Mouse (Mus musculus): ENCODE measurements around the gene Slc35e1.

GRCm38 (mm10) chr8:72504137-72504536, 11.7 kb upstream of the Slc35e1 start:
- TF ChIP-seq EP300 (IDR thresholded peaks at IDR 0.05; ENCODE audit: low read depth) (no peak), CTCF (IDR thresholded peaks at IDR 0.05; ENCODE audit: low read depth) (no peak)
